Mouse (Mus musculus) forebrain, embryonic 16.5 days (tissue): ENCODE measurements around the gene Fam228b. TPM values are rescaled to one million over a fixed set of nuclear protein-coding genes. Genes with fewer than 3 reads are reported as not detected.

ENCODE experiments used
- ATAC-seq: fragments of 200-750 bp; cut with Nextera tagmentation; 2 replicates; pipeline ENCODE4 v1.8.0; 2017; ENCODE audit warnings: mild to moderate bottlenecking, moderate library complexity
- H3K27ac ChIP-seq: fragments of 300-500 bp; sonication (generic); 2 replicates; pipeline ENCODE4 v1.5.1; 2014; ENCODE audit warnings: low read length, control low read depth
- H3K27me3 ChIP-seq: fragments of 300-500 bp; sonication (generic); replicated peaks from 2 replicates; pipeline ENCODE4 v1.6.1; 2014; ENCODE audit warnings: low read length; ENCODE audit not compliant: control insufficient read depth, insufficient read depth
- H3K36me3 ChIP-seq: fragments of 300-500 bp; sonication (generic); 2 replicates; pipeline ENCODE4 v1.6.1; 2014; ENCODE audit not compliant: control insufficient read depth, insufficient read depth
- H3K4me1 ChIP-seq: fragments of 300-500 bp; sonication (generic); replicated peaks from 2 replicates; pipeline ENCODE4 v1.6.1; 2014; ENCODE audit warnings: low read length; ENCODE audit not compliant: control insufficient read depth, insufficient read depth
- H3K4me2 ChIP-seq: fragments of 300-500 bp; sonication (generic); 2 replicates; pipeline ENCODE4 v1.6.1; 2014; ENCODE audit warnings: mild to moderate bottlenecking, low read length, control low read depth
- H3K4me3 ChIP-seq: fragments of 300-500 bp; sonication (generic); replicated peaks from 2 replicates; pipeline ENCODE4 v1.5.1; 2014; ENCODE audit warnings: mild to moderate bottlenecking, low read length, control low read depth
- H3K9ac ChIP-seq: fragments of 300-500 bp; sonication (generic); replicated peaks from 2 replicates; pipeline ENCODE4 v1.6.1; 2014; ENCODE audit warnings: low read depth, low read length, control low read depth
- H3K9me3 ChIP-seq: fragments of 300-500 bp; sonication (generic); 2 replicates; pipeline ENCODE4 v1.6.1; 2016; ENCODE audit warnings: low read length; ENCODE audit not compliant: control insufficient read depth
- WGBS: fragments of 180-500 bp; shearing (Covaris S2); extraction: QIAGEN DNeasy Blood & Tissue Kit; methylation state at CpG from one replicate; pipeline ENCODE4 v1.1.7; 2014; 5-methylcytosine and 5-hydroxymethylcytosine counted together
- polyA plus RNA-seq: library from polyadenylated mRNA; unstranded; fragments of >200 nt; fragmentation: Nextera tagmentation; extraction: Ambion mirVana; gene quantifications from 2 replicates; pipeline ENCODE4 v1.2.1, GENCODE M21; 2015

Gene Fam228b
- polyA plus RNA-seq, 1 experiment from 2014 or later, result 6.7 TPM

DNA sequence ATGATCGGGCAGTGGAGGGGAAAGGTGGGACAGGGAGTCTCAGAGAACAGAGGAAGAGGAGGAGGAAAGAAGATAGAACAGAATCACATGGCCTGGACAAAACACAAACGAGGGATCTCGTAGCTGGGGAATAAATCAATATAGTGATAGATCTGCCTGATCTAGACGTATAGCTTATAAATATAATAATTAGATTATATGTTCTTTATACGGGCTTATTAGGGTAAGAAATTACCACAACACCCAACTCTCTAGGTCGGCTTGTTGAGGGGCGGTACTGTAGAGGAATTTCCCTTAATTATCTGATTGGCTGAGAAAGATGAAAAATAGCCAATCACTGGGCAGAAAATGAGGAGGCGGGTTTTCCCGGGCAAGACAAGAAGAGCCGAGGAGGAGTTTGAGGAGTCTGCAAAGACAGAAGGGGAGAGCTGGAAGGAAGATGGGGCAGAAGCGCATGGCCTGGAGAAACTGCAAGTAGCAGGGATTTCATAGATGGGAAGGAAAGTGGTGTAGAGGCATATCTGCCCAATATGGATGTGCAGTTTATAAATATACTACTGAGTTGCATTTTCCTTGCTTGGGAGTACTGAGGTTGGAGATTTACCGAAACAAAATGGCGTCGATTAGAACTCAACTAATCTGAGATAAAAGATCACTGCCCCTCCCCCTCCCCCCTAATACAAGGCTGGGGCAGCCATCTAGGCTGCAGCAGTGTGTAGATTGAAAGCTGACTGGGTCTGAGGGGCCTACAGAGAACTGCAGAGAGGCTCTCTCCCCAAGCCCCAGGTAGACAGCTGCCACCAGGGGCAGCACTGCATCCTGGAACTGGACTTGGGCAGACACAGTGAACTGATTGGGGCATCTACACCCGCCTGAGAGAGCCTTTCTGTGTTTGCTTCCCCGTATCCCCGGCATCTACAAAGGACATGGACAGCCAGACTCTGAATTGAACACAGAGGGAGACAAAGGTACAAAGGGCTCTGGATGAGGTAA, 49.0 kb downstream of the Fam228b start:
- Histone ChIP-seq H3K4me3 (no peak overlapping the region), H3K27ac (no peak overlapping the region), H3K9ac (no peak overlapping the region), H3K36me3 (no peaks in the 10 kb centered on the region), H3K27me3 (no peaks in the 10 kb centered on the region), H3K9me3 (no peaks in the 10 kb centered on the region), H3K4me1 (no peaks in the 10 kb centered on the region), H3K4me2 (no peak overlapping the region)
- WGBS, result 83% methylated on average over 17 of the region's 17 CpGs
- no peak for ATAC-seq

- no peak overlapping the region for H3K4me2 ChIP-seq
- WGBS, result 92% methylated on average over 13 of the region's 13 CpGs
- H3K27me3 ChIP-seq, result no peaks in the 10 kb centered on the region
- ATAC-seq, result no peak
- H3K4me3 ChIP-seq, result no peak overlapping the region
- no peak overlapping the region for H3K9ac ChIP-seq
- no peaks in the 10 kb centered on the region for H3K4me1 ChIP-seq
- H3K27ac ChIP-seq, result no peak overlapping the region
- H3K9me3 ChIP-seq, result no peaks in the 10 kb centered on the region
- H3K36me3 ChIP-seq, result no peaks in the 10 kb centered on the region
Observed at GRCm38 (mm10) chr12:4719066-4719761, 49.9 kb downstream of the Fam228b start.

DNA sequence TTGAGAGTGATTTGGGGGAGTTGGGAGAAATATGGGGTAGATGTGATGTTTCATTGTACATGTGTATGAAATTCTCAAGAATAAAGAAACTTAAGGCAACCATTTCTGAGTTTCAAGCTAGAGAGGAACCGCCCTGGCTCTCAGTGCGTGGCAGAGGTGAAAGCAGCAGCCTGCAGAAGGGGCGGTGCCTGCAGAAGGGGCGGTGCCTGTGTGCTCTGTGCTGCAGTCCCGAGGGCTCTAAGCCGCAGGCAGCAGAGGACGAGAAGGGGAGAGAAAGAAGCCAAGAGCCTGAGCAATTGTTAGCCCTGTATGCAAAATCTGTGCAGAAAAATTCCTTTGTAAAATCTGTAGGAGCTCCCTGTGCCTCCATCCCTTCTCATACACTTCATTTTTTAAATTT, 51.6 kb downstream of the Fam228b start:
- Histone ChIP-seq H3K9me3 (no peaks in the 10 kb centered on the region), H3K4me3 (no peak overlapping the region), H3K4me2 (no peak overlapping the region), H3K27ac (no peak overlapping the region), H3K9ac (no peak overlapping the region), H3K36me3 (no peaks in the 10 kb centered on the region), H3K27me3 (no peaks in the 10 kb centered on the region), H3K4me1 (no peaks in the 10 kb centered on the region)
- 6% methylated on average over 7 of the region's 7 CpGs for WGBS
- ATAC-seq, result peak; percentile 63; the same call in 1 of the 2 replicates

DNA sequence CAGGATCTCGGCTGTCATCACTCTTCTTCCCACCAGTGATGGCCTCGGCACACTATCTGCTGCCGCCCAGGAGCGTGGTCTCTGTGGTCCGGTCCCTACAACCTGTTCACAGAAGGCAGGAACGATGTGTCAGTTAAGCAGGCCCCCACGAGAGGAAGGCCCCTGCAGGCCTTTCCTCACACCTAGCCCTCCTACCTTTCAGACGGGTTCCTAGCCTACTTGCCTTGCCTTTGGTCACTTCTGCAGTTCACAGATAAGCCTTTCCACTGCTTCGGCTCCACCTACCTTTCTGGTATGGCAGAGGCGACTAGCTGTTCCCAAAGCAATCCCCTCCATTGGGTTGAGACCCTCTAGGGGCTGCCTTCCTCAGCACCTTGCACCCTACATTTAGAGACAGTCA, 53.5 kb downstream of the Fam228b start:
- no peak overlapping the region for H3K4me2 ChIP-seq
- H3K36me3 ChIP-seq, result no peaks in the 10 kb centered on the region
- no peaks in the 10 kb centered on the region for H3K27me3 ChIP-seq
- 87% methylated on average over 10 of the region's 10 CpGs for WGBS
- no peak overlapping the region for H3K9ac ChIP-seq
- no peak for ATAC-seq
- no peaks in the 10 kb centered on the region for H3K4me1 ChIP-seq
- no peak overlapping the region for H3K4me3 ChIP-seq
- H3K27ac ChIP-seq, result no peak overlapping the region
- H3K9me3 ChIP-seq, result no peaks in the 10 kb centered on the region

DNA sequence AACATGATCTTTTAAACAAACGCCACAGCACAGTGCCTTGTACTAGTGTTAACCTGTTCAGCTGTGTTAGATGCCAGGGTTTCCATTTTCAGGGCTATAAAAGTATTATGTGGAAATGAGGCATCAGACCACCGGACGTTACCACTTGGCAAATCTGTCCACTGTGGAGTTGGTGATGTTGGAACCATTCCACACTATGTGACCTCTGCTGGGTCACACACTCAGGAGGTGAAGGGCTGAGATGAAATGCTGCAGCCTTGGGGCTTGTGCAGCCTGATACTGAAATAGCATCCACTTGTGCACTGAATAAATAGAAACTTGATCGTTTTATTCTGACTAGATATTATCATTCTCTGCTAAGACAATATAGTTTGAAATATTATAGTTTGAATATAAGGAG, 55.7 kb downstream of the Fam228b start:
- Histone ChIP-seq H3K36me3 (no peaks in the 10 kb centered on the region), H3K4me1 (no peaks in the 10 kb centered on the region), H3K9me3 (no peaks in the 10 kb centered on the region), H3K9ac (no peak overlapping the region), H3K4me3 (no peak overlapping the region), H3K27ac (no peak overlapping the region), H3K27me3 (no peaks in the 10 kb centered on the region), H3K4me2 (no peak overlapping the region)
- WGBS, result 92% methylated on average over 4 of the region's 4 CpGs
- no peak for ATAC-seq

DNA sequence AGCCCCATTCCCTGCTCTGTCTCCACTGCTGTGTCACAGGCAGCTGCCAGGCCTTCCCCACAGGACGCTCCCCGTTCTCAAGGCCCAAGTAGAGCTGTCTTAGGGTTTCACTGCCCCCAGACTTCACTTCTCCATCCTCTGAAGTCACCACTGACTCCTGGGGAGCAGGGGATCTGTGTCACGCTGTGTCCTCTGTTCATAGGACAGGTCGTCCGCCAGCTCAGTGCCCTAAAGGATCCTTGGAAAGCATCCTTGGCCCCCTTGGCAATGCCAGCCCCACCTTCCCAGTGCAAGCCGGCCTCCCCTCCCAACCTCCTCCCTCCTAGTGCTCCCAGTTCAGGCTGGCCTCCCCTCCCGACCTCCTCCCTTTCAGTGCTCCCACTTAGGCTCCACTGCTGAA, 59.1 kb downstream of the Fam228b start:
- H3K27ac ChIP-seq, result no peak overlapping the region
- no peaks in the 10 kb centered on the region for H3K27me3 ChIP-seq
- H3K9me3 ChIP-seq, result no peaks in the 10 kb centered on the region
- no peak overlapping the region for H3K4me2 ChIP-seq
- whole genome bisulfite sequencing, result 88% methylated on average over 7 of the region's 7 CpGs
- H3K4me3 ChIP-seq, result no peak overlapping the region
- ATAC-seq, result no peak
- H3K4me1 ChIP-seq, result no peaks in the 10 kb centered on the region
- peaks cover 7% of the 10 kb centered on the region for H3K36me3 ChIP-seq
- no peak overlapping the region for H3K9ac ChIP-seq

DNA sequence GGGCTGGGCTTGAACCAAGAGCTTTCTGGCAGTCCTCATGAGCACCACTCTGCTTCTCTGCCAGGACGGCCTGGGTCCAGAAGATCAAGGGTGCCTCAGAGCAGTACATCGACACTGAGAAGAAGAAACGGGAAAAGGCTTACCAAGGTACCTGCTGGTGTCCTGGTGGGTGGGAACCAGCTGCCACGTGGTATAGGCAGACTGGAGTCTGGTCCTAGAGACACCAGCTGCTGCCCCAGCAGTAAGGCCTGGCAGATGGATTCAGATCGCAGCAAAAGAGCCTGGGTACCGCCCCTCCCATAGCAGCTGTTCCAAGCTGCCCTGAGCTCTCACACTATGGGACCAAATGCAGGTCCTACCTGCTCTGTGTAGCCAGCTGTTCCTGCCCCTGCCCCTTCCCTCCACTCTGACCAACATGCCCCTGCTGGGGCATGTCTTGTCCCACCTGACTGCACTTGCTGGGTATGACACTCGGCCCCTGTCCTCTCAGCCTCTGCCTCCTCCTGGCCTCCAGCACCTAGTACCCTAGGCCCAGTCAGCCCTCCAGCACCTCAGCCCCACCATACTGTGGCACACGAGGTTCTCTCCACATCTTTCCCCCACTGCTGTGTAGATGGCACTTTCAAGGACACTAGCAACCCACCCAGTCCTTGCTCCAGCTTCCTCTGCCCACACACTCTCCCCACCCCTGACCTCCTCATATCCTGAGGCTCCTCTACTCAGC, 60.0 kb downstream of the Fam228b start:
- 83% methylated on average over 8 of the region's 8 CpGs for WGBS
- Histone ChIP-seq H3K36me3 (peaks cover 7% of the 10 kb centered on the region), H3K4me1 (no peaks in the 10 kb centered on the region), H3K9me3 (no peaks in the 10 kb centered on the region), H3K9ac (no peak overlapping the region), H3K27me3 (no peaks in the 10 kb centered on the region), H3K27ac (no peak overlapping the region), H3K4me2 (no peak overlapping the region), H3K4me3 (no peak overlapping the region)
- no peak for ATAC-seq

DNA sequence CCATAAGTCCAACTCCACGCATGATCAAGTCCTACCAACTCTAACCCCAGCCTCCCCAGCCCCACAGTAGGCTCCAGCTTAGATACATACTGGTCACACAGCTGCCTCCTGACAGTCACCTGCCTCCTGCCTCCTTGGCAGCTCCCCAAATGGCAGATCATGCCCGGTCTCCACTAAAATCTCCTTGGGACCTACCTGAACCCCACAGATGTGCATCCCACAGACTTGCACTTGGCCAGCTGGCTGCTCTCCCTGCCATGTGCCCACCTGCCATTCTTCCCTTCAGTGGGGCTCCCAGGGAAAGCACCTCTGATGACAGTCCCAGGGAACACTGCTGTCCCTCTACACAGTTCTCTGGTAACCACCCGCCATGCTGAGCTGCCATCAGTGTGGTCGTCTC, 60.8 kb downstream of the Fam228b start:
- Histone ChIP-seq H3K4me2 (no peak overlapping the region), H3K9me3 (no peaks in the 10 kb centered on the region), H3K36me3 (peaks cover 7% of the 10 kb centered on the region), H3K27me3 (no peaks in the 10 kb centered on the region), H3K9ac (no peak overlapping the region), H3K4me3 (no peak overlapping the region), H3K4me1 (no peaks in the 10 kb centered on the region), H3K27ac (no peak overlapping the region)
- 86% methylated on average over 4 of the region's 4 CpGs for WGBS
- no peak for ATAC-seq

- H3K4me1 ChIP-seq, result no peaks in the 10 kb centered on the region
- peaks cover 7% of the 10 kb centered on the region for H3K36me3 ChIP-seq
- WGBS, result 91% methylated on average over 14 of the region's 14 CpGs
- no peak for ATAC-seq
- no peak overlapping the region for H3K9ac ChIP-seq
- no peak overlapping the region for H3K27ac ChIP-seq
- no peak overlapping the region for H3K4me2 ChIP-seq
- H3K27me3 ChIP-seq, result no peaks in the 10 kb centered on the region
- H3K9me3 ChIP-seq, result no peaks in the 10 kb centered on the region
- H3K4me3 ChIP-seq, result no peak overlapping the region
Observed at GRCm38 (mm10) chr12:4707488-4708017, 61.5 kb downstream of the Fam228b start.
